Mouse (Mus musculus) splenic B cell, adult 2 months (primary cell): ENCODE measurements around the gene Rbbp8nl.
A peak's percentile ranks its signal among the peaks of the same experiment; 100 is the strongest.

ENCODE experiments used
- DNase-seq: peaks from one replicate; pipeline ENCODE4 v3.0.0-alpha.2; 2011; ENCODE audit warnings: low read depth, low spot score
- H3K27me3 ChIP-seq: 2 replicates; pipeline ENCODE4 v1.6.1; 2012; ENCODE audit warnings: mild to moderate bottlenecking, low read length, moderate library complexity, mixed read lengths; ENCODE audit not compliant: control insufficient read depth, poor library complexity, insufficient read depth, severe bottlenecking
- H3K36me3 ChIP-seq: 2 replicates; pipeline ENCODE4 v1.6.1; 2012; ENCODE audit warnings: mild to moderate bottlenecking, low read length, moderate library complexity, mixed read lengths; ENCODE audit not compliant: control insufficient read depth, poor library complexity, insufficient read depth, severe bottlenecking

Gene Rbbp8nl

GRCm38 (mm10) chr2:180303468-180303867 is 13.8 kb upstream of the Rbbp8nl start:
- Histone ChIP-seq H3K36me3 (no peaks in the 10 kb centered on the region), H3K27me3 (no peaks in the 10 kb centered on the region)
- DNase-seq = no peak

- no peaks in the 10 kb centered on the region for H3K36me3 ChIP-seq
- H3K27me3 ChIP-seq = no peaks in the 10 kb centered on the region
- no peak for DNase-seq
Observed at GRCm38 (mm10) chr2:180302201-180302600, 12.5 kb upstream of the Rbbp8nl start.

- no peaks in the 10 kb centered on the region for H3K27me3 ChIP-seq
- no peak for DNase-seq
Observed at GRCm38 (mm10) chr2:180300771-180301170, 11.1 kb upstream of the Rbbp8nl start.

GRCm38 (mm10) chr2:180300252-180300651 is 10.6 kb upstream of the Rbbp8nl start:
- Histone ChIP-seq H3K27me3 (no peaks in the 10 kb centered on the region), H3K36me3 (no peaks in the 10 kb centered on the region)
- no peak for DNase-seq

More at GRCm38 (mm10) chr2:180300771-180301170, 11.1 kb upstream of the Rbbp8nl start:
- no peaks in the 10 kb centered on the region for H3K36me3 ChIP-seq

- Histone ChIP-seq H3K27me3 (no peaks in the 10 kb centered on the region), H3K36me3 (no peaks in the 10 kb centered on the region)
- DNase-seq = no peak
Observed at GRCm38 (mm10) chr2:180292906-180293305, 3.2 kb upstream of the Rbbp8nl start.

- H3K36me3 ChIP-seq = no peaks in the 10 kb centered on the region
- DNase-seq = no peak
- no peaks in the 10 kb centered on the region for H3K27me3 ChIP-seq
Observed at GRCm38 (mm10) chr2:180292026-180292425, 2.3 kb upstream of the Rbbp8nl start.

GRCm38 (mm10) chr2:180291566-180291965 is 1.9 kb upstream of the Rbbp8nl start:
- no peak for DNase-seq
- H3K36me3 ChIP-seq = no peaks in the 10 kb centered on the region
- H3K27me3 ChIP-seq = no peaks in the 10 kb centered on the region

- Histone ChIP-seq H3K27me3 (no peaks in the 10 kb centered on the region), H3K36me3 (no peaks in the 10 kb centered on the region)
- DNase-seq = no peak
Observed at GRCm38 (mm10) chr2:180290503-180290902, 824 bp upstream of the Rbbp8nl start.

GRCm38 (mm10) chr2:180288966-180289365 is 713 bp downstream of the Rbbp8nl start:
- Histone ChIP-seq H3K27me3 (no peaks in the 10 kb centered on the region), H3K36me3 (no peaks in the 10 kb centered on the region)
- no peak for DNase-seq

- no peaks in the 10 kb centered on the region for H3K36me3 ChIP-seq
- no peaks in the 10 kb centered on the region for H3K27me3 ChIP-seq
- no peak for DNase-seq
Observed at GRCm38 (mm10) chr2:180279321-180279720, 10.4 kb downstream of the Rbbp8nl start.

- no peak for DNase-seq
- Histone ChIP-seq H3K27me3 (no peaks in the 10 kb centered on the region), H3K36me3 (no peaks in the 10 kb centered on the region)
Observed at GRCm38 (mm10) chr2:180277773-180278320, 11.8 kb downstream of the Rbbp8nl start.

GRCm38 (mm10) chr2:180276851-180277259 is 12.8 kb downstream of the Rbbp8nl start:
- Histone ChIP-seq H3K36me3 (no peaks in the 10 kb centered on the region), H3K27me3 (no peaks in the 10 kb centered on the region)
- peak; percentile 66 for DNase-seq

- no peaks in the 10 kb centered on the region for H3K27me3 ChIP-seq
- DNase-seq = peak; percentile 21
- H3K36me3 ChIP-seq = no peaks in the 10 kb centered on the region
Observed at GRCm38 (mm10) chr2:180276385-180276784, 13.3 kb downstream of the Rbbp8nl start.

GRCm38 (mm10) chr2:180275836-180276235 is 13.8 kb downstream of the Rbbp8nl start:
- no peaks in the 10 kb centered on the region for H3K36me3 ChIP-seq
- no peaks in the 10 kb centered on the region for H3K27me3 ChIP-seq
- peak; percentile 73 for DNase-seq

GRCm38 (mm10) chr2:180274523-180274922 is 15.2 kb downstream of the Rbbp8nl start:
- H3K27me3 ChIP-seq = no peaks in the 10 kb centered on the region
- H3K36me3 ChIP-seq = no peaks in the 10 kb centered on the region
- no peak for DNase-seq
